Mouse (Mus musculus) CH12.LX (cell line): Measurements from ENCODE around the gene Cep170b. TPM values are rescaled to one million over a fixed set of nuclear protein-coding genes. Genes with fewer than 3 reads are reported as not detected.
A peak's percentile ranks its signal among the peaks of the same experiment; 100 is the strongest.

ENCODE experiments used
- DNase-seq: peaks from one replicate; pipeline ENCODE4 v3.0.0-alpha.2; 2013; ENCODE audit errors: extremely low read depth
- H3K27ac ChIP-seq: 2 replicates; pipeline ENCODE4 v1.5.1; 2012; ENCODE audit warnings: low read depth, mild to moderate bottlenecking, control low read depth, moderate library complexity; ENCODE audit not compliant: insufficient read depth
- H3K27me3 ChIP-seq: replicated peaks from 2 replicates; pipeline ENCODE3; 2012; ENCODE audit warnings: inconsistent platforms
- H3K36me3 ChIP-seq, 2 experiments: replicated peaks in 1 of 2; 2 replicates each; pipeline versions ENCODE3 to v1.6.1; 2012; ENCODE audit warnings: inconsistent platforms in 1 of 2, low read length in 1 of 2, mild to moderate bottlenecking in 1 of 2, mixed read lengths in 1 of 2, moderate library complexity in 1 of 2; ENCODE audit not compliant: control insufficient read depth in 1 of 2, insufficient read depth in 1 of 2
- H3K4me1 ChIP-seq, 2 experiments: 2 replicates each; pipeline ENCODE4 v1.6.1; 2012; ENCODE audit warnings: inconsistent platforms in 1 of 2, moderate library complexity in 1 of 2; ENCODE audit not compliant: insufficient read depth in 2 of 2, control insufficient read depth in 1 of 2
- H3K4me2 ChIP-seq: 2 replicates; pipeline ENCODE4 v1.6.1; 2012; ENCODE audit warnings: low read depth, mild to moderate bottlenecking, control low read depth; ENCODE audit not compliant: poor library complexity, insufficient read depth, severe bottlenecking
- H3K4me3 ChIP-seq, 3 experiments: fragments of 150-350 bp in 1 of 3; sonication (generic) in 1 of 3; replicated peaks in 1 of 3; 2 replicates each; pipeline versions ENCODE3 to v1.5.1; 2011 to 2012; ENCODE audit warnings: low read depth in 2 of 3, low read length in 2 of 3, mild to moderate bottlenecking in 2 of 3, moderate library complexity in 2 of 3, control low read depth in 1 of 3, improper control_type of control experiment in 1 of 3, inconsistent platforms in 1 of 3, mixed read lengths in 1 of 3; ENCODE audit not compliant: poor library complexity in 1 of 3
- H3K79me2 ChIP-seq: replicated peaks from 2 replicates; pipeline ENCODE4 v1.6.1; 2012; ENCODE audit warnings: mild to moderate bottlenecking, moderate library complexity; ENCODE audit not compliant: control insufficient read depth, poor library complexity, insufficient read depth, severe bottlenecking; ENCODE audit errors: extremely low read depth
- H3K9ac ChIP-seq: 2 replicates; pipeline ENCODE4 v1.6.1; 2012; ENCODE audit warnings: low read depth, mild to moderate bottlenecking, control low read depth, moderate library complexity; ENCODE audit not compliant: insufficient read depth
- H3K9me3 ChIP-seq: replicated peaks from 2 replicates; pipeline ENCODE3; 2012; ENCODE audit warnings: low read length, inconsistent platforms, mixed read lengths
- CHD2 ChIP-seq: IDR thresholded peaks from 2 replicates; pipeline ENCODE4 v1.6.1; 2011; ENCODE audit warnings: low read length, improper control_type of control experiment
- CTCF ChIP-seq, 2 experiments: IDR thresholded peaks in 1 of 2; conservative IDR thresholded peaks in 1 of 2; 2 replicates each; pipeline ENCODE4 v1.5.1; 2011 to 2012; ENCODE audit warnings: low read depth in 2 of 2, low read length in 2 of 2, improper control_type of control experiment in 1 of 2, inconsistent platforms in 1 of 2, mild to moderate bottlenecking in 1 of 2, moderate library complexity in 1 of 2
- E2F4 ChIP-seq: IDR thresholded peaks from 2 replicates; pipeline ENCODE4 v1.6.1; 2011; ENCODE audit warnings: low read depth, low read length, improper control_type of control experiment; ENCODE audit not compliant: insufficient replicate concordance
- ELF1 ChIP-seq: IDR thresholded peaks from 2 replicates; pipeline ENCODE4 v1.6.1; 2014; ENCODE audit warnings: low read depth, mild to moderate bottlenecking, inconsistent platforms, low read length, improper control_type of control experiment
- ETS1 ChIP-seq: conservative IDR thresholded peaks from 2 replicates; pipeline ENCODE4 v1.6.1; 2012; ENCODE audit warnings: low read depth, mild to moderate bottlenecking, inconsistent platforms, low read length, improper control_type of control experiment, moderate library complexity
- GABPA ChIP-seq: IDR thresholded peaks from 2 replicates; pipeline ENCODE4 v1.6.1; 2012; ENCODE audit warnings: low read depth, low read length, improper control_type of control experiment, inconsistent platforms; ENCODE audit not compliant: insufficient replicate concordance
- HCFC1 ChIP-seq: IDR thresholded peaks from 2 replicates; pipeline ENCODE4 v1.6.1; 2012; ENCODE audit warnings: low read depth, mild to moderate bottlenecking, inconsistent platforms, low read length, improper control_type of control experiment
- JUN ChIP-seq: IDR thresholded peaks from 2 replicates; pipeline ENCODE4 v1.6.1; 2011; ENCODE audit warnings: low read depth, mild to moderate bottlenecking, low read length, improper control_type of control experiment, moderate library complexity; ENCODE audit not compliant: insufficient read depth
- JUND ChIP-seq: conservative IDR thresholded peaks from 2 replicates; pipeline ENCODE4 v1.6.1; 2011; ENCODE audit warnings: low read depth, low read length, improper control_type of control experiment
- KAT2A ChIP-seq: IDR thresholded peaks from 2 replicates; pipeline ENCODE4 v1.6.1; 2012; ENCODE audit warnings: low read length, improper control_type of control experiment, inconsistent platforms; ENCODE audit not compliant: insufficient replicate concordance
- MAFK ChIP-seq: IDR thresholded peaks from 2 replicates; pipeline ENCODE4 v1.6.1; 2011; ENCODE audit warnings: low read length, improper control_type of control experiment; ENCODE audit not compliant: insufficient replicate concordance
- MAX ChIP-seq: IDR thresholded peaks from 2 replicates; pipeline ENCODE4 v1.6.1; 2011; ENCODE audit warnings: low read length, improper control_type of control experiment
- MAZ ChIP-seq: IDR thresholded peaks from 2 replicates; pipeline ENCODE4 v1.6.1; 2012; ENCODE audit warnings: low read depth, mild to moderate bottlenecking, inconsistent platforms, low read length, improper control_type of control experiment, moderate library complexity
- MEF2A ChIP-seq: IDR thresholded peaks from 2 replicates; pipeline ENCODE4 v1.6.1; 2014; ENCODE audit warnings: low read depth, mild to moderate bottlenecking, inconsistent platforms, low read length, improper control_type of control experiment, borderline replicate concordance
- MXI1 ChIP-seq: IDR thresholded peaks from 2 replicates; pipeline ENCODE4 v1.6.1; 2011; ENCODE audit warnings: mild to moderate bottlenecking, low read depth, low read length, improper control_type of control experiment
- MYC ChIP-seq: IDR thresholded peaks from 2 replicates; pipeline ENCODE4 v1.6.1; 2011; ENCODE audit warnings: low read depth, mild to moderate bottlenecking, improper control_type of control experiment, low read length
- NELFE ChIP-seq: IDR thresholded peaks from 2 replicates; pipeline ENCODE4 v1.6.1; 2011; ENCODE audit warnings: low read depth, low read length, improper control_type of control experiment
- NRF1 ChIP-seq: IDR thresholded peaks from 2 replicates; pipeline ENCODE4 v1.6.1; 2014; ENCODE audit warnings: low read depth, mild to moderate bottlenecking, inconsistent platforms, low read length, improper control_type of control experiment, moderate library complexity
- POLR2AphosphoS2 ChIP-seq: IDR thresholded peaks from 2 replicates; pipeline ENCODE4 v1.6.1; 2011; ENCODE audit warnings: low read depth, low read length, improper control_type of control experiment
- RAD21 ChIP-seq: IDR thresholded peaks from 2 replicates; pipeline ENCODE4 v1.6.1; 2011; ENCODE audit warnings: low read depth, mild to moderate bottlenecking, low read length, improper control_type of control experiment, moderate library complexity
- RCOR1 ChIP-seq: conservative IDR thresholded peaks from 2 replicates; pipeline ENCODE4 v1.6.1; 2012; ENCODE audit warnings: low read depth, mild to moderate bottlenecking, inconsistent platforms, low read length, improper control_type of control experiment
- SIN3A ChIP-seq: IDR thresholded peaks from 2 replicates; pipeline ENCODE4 v1.6.1; 2012; ENCODE audit warnings: low read length, improper control_type of control experiment, inconsistent platforms
- SMC3 ChIP-seq: IDR thresholded peaks from 2 replicates; pipeline ENCODE4 v1.6.1; 2011; ENCODE audit warnings: low read depth, low read length, improper control_type of control experiment
- TCF12 ChIP-seq: IDR thresholded peaks from 2 replicates; pipeline ENCODE4 v1.6.1; 2014; ENCODE audit warnings: low read depth, mild to moderate bottlenecking, inconsistent platforms, low read length, improper control_type of control experiment
- UBTF ChIP-seq: IDR thresholded peaks from 2 replicates; pipeline ENCODE4 v1.6.1; 2012; ENCODE audit warnings: low read depth, mild to moderate bottlenecking, inconsistent platforms, low read length, improper control_type of control experiment, moderate library complexity
- USF1 ChIP-seq: IDR thresholded peaks from 2 replicates; pipeline ENCODE4 v1.6.1; 2014; ENCODE audit warnings: low read depth, mild to moderate bottlenecking, inconsistent platforms, low read length, improper control_type of control experiment
- USF2 ChIP-seq: conservative IDR thresholded peaks from 2 replicates; pipeline ENCODE4 v1.6.1; 2011; ENCODE audit warnings: low read depth, low read length, improper control_type of control experiment
- ZC3H11A ChIP-seq: IDR thresholded peaks from 2 replicates; pipeline ENCODE4 v1.6.1; 2012; ENCODE audit warnings: low read depth, mild to moderate bottlenecking, inconsistent platforms, low read length, improper control_type of control experiment
- ZKSCAN1 ChIP-seq: IDR thresholded peaks from 2 replicates; pipeline ENCODE4 v1.6.1; 2012; ENCODE audit warnings: low read depth, inconsistent platforms, low read length, improper control_type of control experiment, borderline replicate concordance
- ZNF384 ChIP-seq: IDR thresholded peaks from 2 replicates; pipeline ENCODE4 v1.6.1; 2012; ENCODE audit warnings: low read depth, low read length, improper control_type of control experiment, inconsistent platforms
- dilution Hi-C: fragments of 300-500 bp; cut with MboI; formaldehyde crosslinking; loops from 2 replicates; pipeline ENCODE4 v1.14.3; 2020; ENCODE audit warnings: low sequenced_read_pairs; ENCODE audit not compliant: extremely low pct_unique_long_range_greater_than_20kb, extremely low pct_ligation_motif_present
- in situ Hi-C: fragments of 300-500 bp; cut with MboI; formaldehyde crosslinking; loops from 3 replicates; pipeline ENCODE4 v1.14.3; 2019; ENCODE audit warnings: low sequenced_read_pairs, low pct_ligation_motif_present, low pct_unique_long_range_greater_than_20kb, mixed read lengths
- polyA plus RNA-seq: library from polyadenylated mRNA; unstranded; fragments of >175 nt; gene quantifications from 2 replicates; pipeline ENCODE4 v1.2.1, GENCODE M21; 2012; ENCODE audit warnings: low read depth; ENCODE audit not compliant: insufficient read length
- total RNA-seq, 2 experiments: library from RNA; depleted of rRNA; stranded (reverse); fragments of 300-350 nt in 1 of 2; fragments of >200 nt in 1 of 2; gene quantifications; 2 replicates each; pipeline ENCODE4 v1.2.3; 2012 to 2014

Gene Cep170b
- total and polyA plus RNA-seq, 3 experiments: 39.1 to 63.1 (median 48.1) TPM

DNA sequence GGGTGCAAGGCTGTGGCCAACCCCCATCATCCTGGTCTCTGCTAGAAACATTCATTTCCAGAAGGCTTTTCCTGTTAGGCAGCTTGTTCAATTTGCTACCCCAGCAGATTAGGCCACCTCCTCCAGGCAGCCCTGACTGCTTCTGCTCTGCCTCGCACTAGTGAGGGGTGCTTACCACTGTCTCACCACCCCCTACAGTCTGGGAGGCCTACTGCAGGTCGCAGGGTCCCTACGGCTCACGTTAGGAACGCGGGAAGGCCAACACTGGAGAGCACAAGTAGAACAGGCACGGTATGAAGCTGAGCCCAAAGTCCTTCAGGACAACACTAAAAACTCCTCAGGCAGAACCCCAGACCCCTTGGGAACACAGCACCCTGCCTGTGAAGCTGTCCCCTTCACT is 48.4 kb upstream of the Cep170b start:
- H3K4me1 ChIP-seq: peaks cover 17 to 68% of the 10 kb centered on the region in 2 experiments
- in situ Hi-C loops: no loop called here

DNA sequence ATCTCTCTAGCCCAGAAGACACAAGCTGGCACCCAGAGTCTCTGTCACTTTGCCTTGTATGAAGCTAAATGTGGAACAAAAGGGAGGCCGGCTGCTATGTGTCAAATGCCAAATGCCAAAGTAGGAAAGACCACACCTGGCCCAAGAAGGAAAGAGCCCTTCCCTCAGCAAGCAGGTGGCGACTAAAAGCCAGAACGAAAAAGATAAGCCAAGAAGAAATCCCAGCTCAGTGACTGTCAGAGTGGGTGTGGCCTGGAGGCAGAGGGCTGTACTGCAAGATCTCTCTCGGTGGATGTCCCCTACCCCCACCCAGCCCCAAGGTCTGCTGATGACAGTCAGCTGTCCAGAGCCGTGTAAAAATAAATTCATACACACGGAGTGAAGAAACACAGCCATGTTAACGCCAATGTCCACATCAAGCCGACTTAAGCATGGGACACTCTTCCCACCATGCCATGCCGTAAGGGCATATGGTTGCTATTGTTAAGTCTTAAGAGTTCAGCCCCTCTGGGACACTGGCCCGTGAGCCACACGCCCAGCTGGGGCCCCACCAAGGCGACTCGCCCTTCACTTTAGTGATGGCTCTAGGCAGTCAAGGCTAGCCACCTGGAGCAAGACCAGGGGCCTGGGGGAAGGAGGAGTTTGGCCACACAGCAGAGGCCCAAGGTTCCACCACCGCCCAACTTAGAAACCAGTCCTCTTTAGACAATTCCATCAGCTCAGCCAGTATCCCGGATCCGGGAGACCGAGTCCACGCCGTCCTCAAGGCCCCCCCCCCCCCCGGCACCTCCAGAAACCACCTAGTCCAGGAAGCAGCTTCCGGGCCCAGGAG is 47.3 kb upstream of the Cep170b start:
- H3K4me2 ChIP-seq: peak overlapping the region; percentile 47
- H3K27ac ChIP-seq: peak overlapping the region; percentile 76
- no peaks in the 10 kb centered on the region for H3K9me3 ChIP-seq
- H3K4me1 ChIP-seq: peaks cover 17 to 64% of the 10 kb centered on the region in 2 experiments
- peak overlapping the region; percentile 76 to 99 (median 91) for H3K4me3 ChIP-seq
- dilution Hi-C loops: no loop called here
- peaks cover 28% of the 10 kb centered on the region for H3K79me2 ChIP-seq
- H3K9ac ChIP-seq: peak overlapping the region; percentile 91
- DNase-seq: peak; percentile 70
- peaks cover 36 to 44% of the 10 kb centered on the region in 2 experiments for H3K36me3 ChIP-seq
- in situ Hi-C loops: no loop called here
- H3K27me3 ChIP-seq: peaks cover 21% of the 10 kb centered on the region
- no peak for TF ChIP-seq HCFC1
- TF ChIP-seq ZNF384: no peak
- TF ChIP-seq MAX: no peak
- TF ChIP-seq POLR2AphosphoS2: no peak
- TF ChIP-seq ETS1: peak; percentile 46; the same call in 1 of the 2 replicates
- no peak for TF ChIP-seq SMC3
- peak; percentile 31; the same call in 1 of the 2 replicates for TF ChIP-seq CHD2
- no peak for TF ChIP-seq UBTF
- no peak for TF ChIP-seq NELFE
- TF ChIP-seq USF2: no peak
- TF ChIP-seq KAT2A: no peak
- TF ChIP-seq SIN3A: peak; percentile 98
- TF ChIP-seq ELF1: no peak
- no peak for TF ChIP-seq JUN
- TF ChIP-seq ZKSCAN1: no peak
- no peak for TF ChIP-seq RCOR1
- no peak for TF ChIP-seq MYC
- TF ChIP-seq MXI1: peak; percentile 86
- no peak for TF ChIP-seq RAD21
- no peak for TF ChIP-seq JUND
- no peak for TF ChIP-seq E2F4
- no peak for TF ChIP-seq MAZ
- TF ChIP-seq MAFK: no peak
- no peak for TF ChIP-seq USF1
- TF ChIP-seq CTCF (conservative IDR thresholded peaks at IDR 0.05 in 1 of 2, IDR thresholded peaks at IDR 0.05 in 1 of 2; ENCODE audit: low read depth in 2 of 2, low read length in 2 of 2): no peak

More for the DNA sequence above, 48.4 kb upstream of the Cep170b start:
- H3K79me2 ChIP-seq: peaks cover 28% of the 10 kb centered on the region
- dilution Hi-C loops: no loop called here
- H3K4me3 ChIP-seq: no peak overlapping the region
- no peak overlapping the region for H3K4me2 ChIP-seq
- H3K36me3 ChIP-seq: peaks cover 45 to 55% of the 10 kb centered on the region in 2 experiments
- H3K9me3 ChIP-seq: no peaks in the 10 kb centered on the region
- no peak for DNase-seq
- TF ChIP-seq USF2: no peak
- TF ChIP-seq USF1: no peak
- no peak for TF ChIP-seq GABPA
- no peak for TF ChIP-seq UBTF
- no peak for TF ChIP-seq SMC3
- no peak for TF ChIP-seq CHD2
- no peak for TF ChIP-seq CTCF (conservative IDR thresholded peaks at IDR 0.05 in 1 of 2, IDR thresholded peaks at IDR 0.05 in 1 of 2; ENCODE audit: low read depth in 2 of 2, low read length in 2 of 2)
- no peak for TF ChIP-seq SIN3A
- no peak for TF ChIP-seq POLR2AphosphoS2
- no peak for TF ChIP-seq HCFC1
- TF ChIP-seq ZC3H11A: no peak
- no peak for TF ChIP-seq TCF12
- no peak for TF ChIP-seq MYC
- TF ChIP-seq NRF1: no peak
- TF ChIP-seq MAFK: no peak
- TF ChIP-seq MEF2A: no peak
- TF ChIP-seq ZKSCAN1: no peak
- no peak for TF ChIP-seq JUND
- TF ChIP-seq, all 38 proteins: peak for 0
- Histone ChIP-seq H3K27me3 (peaks cover 10% of the 10 kb centered on the region), H3K9ac (no peak overlapping the region), H3K27ac (no peak overlapping the region)
